Mouse (Mus musculus) limb, embryonic 11.5 days (tissue): Measurements from ENCODE around the gene Arhgef3. TPM values are rescaled to one million over a fixed set of nuclear protein-coding genes. Genes with fewer than 3 reads are reported as not detected.

Experiments
- ATAC-seq: fragments of 200-750 bp; cut with Nextera tagmentation; 2 replicates; pipeline ENCODE4 v1.8.0; 2017; ENCODE audit warnings: low read depth; ENCODE audit not compliant: insufficient number of reproducible peaks, low FRiP score, low TSS enrichment
- DNase-seq: peaks from one replicate; pipeline ENCODE4 v3.0.0-alpha.2; 2015; ENCODE audit warnings: low spot score
- H3K27ac ChIP-seq: fragments of 300-500 bp; sonication (generic); replicated peaks from 2 replicates; pipeline ENCODE4 v1.5.1; 2014; ENCODE audit warnings: low read depth, mild to moderate bottlenecking, low read length
- H3K27me3 ChIP-seq: fragments of 300-500 bp; sonication (generic); 2 replicates; pipeline ENCODE4 v1.6.1; 2014; ENCODE audit warnings: mild to moderate bottlenecking, low read length, mixed read lengths; ENCODE audit not compliant: control insufficient read depth, insufficient read depth
- H3K36me3 ChIP-seq: fragments of 300-500 bp; sonication (generic); 2 replicates; pipeline ENCODE4 v1.6.1; 2014; ENCODE audit warnings: mild to moderate bottlenecking, low read length, moderate library complexity, mixed read lengths; ENCODE audit not compliant: control insufficient read depth, insufficient read depth
- H3K4me1 ChIP-seq: fragments of 300-500 bp; sonication (generic); 2 replicates; pipeline ENCODE4 v1.6.1; 2014; ENCODE audit warnings: low read length, mixed read lengths; ENCODE audit not compliant: control insufficient read depth, insufficient read depth
- H3K4me2 ChIP-seq: fragments of 300-500 bp; sonication (generic); 2 replicates; pipeline ENCODE4 v1.6.1; 2014; ENCODE audit warnings: low read depth, mild to moderate bottlenecking, moderate library complexity; ENCODE audit not compliant: severe bottlenecking
- H3K4me3 ChIP-seq: fragments of 300-500 bp; sonication (generic); 2 replicates; pipeline ENCODE4 v1.5.1; 2014; ENCODE audit warnings: low read depth, low read length
- H3K9ac ChIP-seq: fragments of 300-500 bp; sonication (generic); 2 replicates; pipeline ENCODE4 v1.6.1; 2014; ENCODE audit warnings: mild to moderate bottlenecking, low read length
- H3K9me3 ChIP-seq: fragments of 300-500 bp; sonication (generic); 2 replicates; pipeline ENCODE4 v1.6.1; 2016; ENCODE audit warnings: low read length; ENCODE audit not compliant: control insufficient read depth
- WGBS: fragments of 180-500 bp; shearing (Covaris S2); extraction: QIAGEN DNeasy Blood & Tissue Kit; methylation state at CpG from one replicate; pipeline ENCODE4 v1.1.7; 2014; 5-methylcytosine and 5-hydroxymethylcytosine counted together
- polyA plus RNA-seq: library from polyadenylated mRNA; unstranded; fragments of >200 nt; fragmentation: Nextera tagmentation; extraction: Ambion mirVana; gene quantifications from 2 replicates; pipeline ENCODE4 v1.2.1, GENCODE M21; 2014

Arhgef3 gene
- polyA plus RNA-seq, 1 experiment from 2014 or later, result 17.8 TPM

DNA sequence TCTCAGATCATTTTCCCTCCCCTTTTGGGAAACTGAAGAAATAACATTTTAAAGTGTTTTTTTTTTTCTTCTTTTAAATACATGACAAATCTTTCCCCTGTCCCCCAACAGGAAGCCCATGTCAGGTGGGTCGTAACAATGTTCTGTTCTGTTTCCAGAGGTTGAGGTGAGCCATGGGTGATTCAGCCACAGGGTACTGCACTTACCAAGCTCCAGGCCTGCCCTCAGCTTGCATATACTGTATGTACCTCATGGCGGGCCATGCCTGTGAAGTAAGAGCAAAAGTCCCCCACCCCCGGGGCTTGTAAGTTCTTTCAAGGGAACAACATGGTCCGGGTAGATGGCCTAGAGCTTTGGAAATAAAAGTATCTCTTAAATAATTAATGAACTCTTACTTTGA, 188.6 kb downstream of the Arhgef3 start:
- H3K27me3 ChIP-seq, result no peaks in the 10 kb centered on the region
- H3K9me3 ChIP-seq, result no peaks in the 10 kb centered on the region
- ATAC-seq (no peak), DNase-seq (no peak)
- H3K36me3 ChIP-seq, result no peaks in the 10 kb centered on the region
- no peak overlapping the region for H3K4me2 ChIP-seq
- 78% methylated on average over 4 of the region's 4 CpGs for whole genome bisulfite sequencing
- no peak overlapping the region for H3K9ac ChIP-seq
- no peak overlapping the region for H3K4me3 ChIP-seq
- H3K27ac ChIP-seq, result no peak overlapping the region
- no peaks in the 10 kb centered on the region for H3K4me1 ChIP-seq

DNA sequence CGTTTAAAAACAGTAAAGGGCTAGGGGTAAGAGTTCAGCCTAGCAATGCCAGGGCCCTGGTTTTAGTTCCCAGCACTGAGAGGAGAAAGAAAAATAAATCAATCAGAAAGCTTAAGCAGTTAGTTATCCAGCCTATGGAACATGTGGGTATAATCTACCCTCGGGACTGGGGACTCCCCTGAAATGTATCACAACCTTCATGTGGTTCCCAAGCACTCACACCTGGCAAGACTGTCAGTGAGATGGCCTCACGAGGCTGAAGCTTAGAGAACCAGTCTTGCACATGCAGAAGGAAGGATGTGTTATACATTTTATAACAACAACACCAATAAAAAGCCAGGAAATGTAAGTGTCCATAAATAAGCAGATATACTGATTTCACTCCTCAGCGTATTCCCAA, 189.7 kb downstream of the Arhgef3 start:
- H3K36me3 ChIP-seq, result no peaks in the 10 kb centered on the region
- no peaks in the 10 kb centered on the region for H3K4me1 ChIP-seq
- no peak overlapping the region for H3K27ac ChIP-seq
- no peaks in the 10 kb centered on the region for H3K27me3 ChIP-seq
- H3K9ac ChIP-seq, result no peak overlapping the region
- no peak for DNase-seq
- H3K9me3 ChIP-seq, result no peaks in the 10 kb centered on the region
- 72% methylated on average over 4 of the region's 4 CpGs for WGBS
- no peak overlapping the region for H3K4me2 ChIP-seq
- no peak for ATAC-seq
- H3K4me3 ChIP-seq, result no peak overlapping the region

DNA sequence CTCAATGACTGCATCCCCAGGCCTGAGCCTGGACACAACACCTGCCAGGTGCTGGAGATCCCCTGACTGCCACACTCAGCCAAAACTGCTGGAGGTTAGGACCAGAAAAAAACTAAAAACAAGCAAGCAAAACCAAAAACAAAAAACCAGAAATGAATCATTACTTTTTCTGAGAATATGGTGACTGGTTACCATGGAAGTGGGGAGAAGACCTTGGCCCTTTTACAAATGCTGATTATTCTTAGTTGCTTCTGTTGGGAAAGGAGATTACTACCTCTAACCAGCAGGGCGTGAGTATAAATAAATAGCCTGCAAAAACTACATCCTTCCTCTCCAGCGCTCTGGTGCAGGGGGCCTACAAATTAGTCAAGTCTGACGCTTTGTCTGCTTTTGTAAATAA, 194.1 kb downstream of the Arhgef3 start:
- Histone ChIP-seq H3K36me3 (no peaks in the 10 kb centered on the region), H3K4me1 (no peaks in the 10 kb centered on the region), H3K9me3 (no peaks in the 10 kb centered on the region), H3K9ac (no peak overlapping the region), H3K27me3 (no peaks in the 10 kb centered on the region), H3K4me3 (no peak overlapping the region), H3K4me2 (no peak overlapping the region), H3K27ac (no peak overlapping the region)
- DNase-seq (no peak), ATAC-seq (no peak)
- WGBS, result 81% methylated on average over 3 of the region's 3 CpGs

DNA sequence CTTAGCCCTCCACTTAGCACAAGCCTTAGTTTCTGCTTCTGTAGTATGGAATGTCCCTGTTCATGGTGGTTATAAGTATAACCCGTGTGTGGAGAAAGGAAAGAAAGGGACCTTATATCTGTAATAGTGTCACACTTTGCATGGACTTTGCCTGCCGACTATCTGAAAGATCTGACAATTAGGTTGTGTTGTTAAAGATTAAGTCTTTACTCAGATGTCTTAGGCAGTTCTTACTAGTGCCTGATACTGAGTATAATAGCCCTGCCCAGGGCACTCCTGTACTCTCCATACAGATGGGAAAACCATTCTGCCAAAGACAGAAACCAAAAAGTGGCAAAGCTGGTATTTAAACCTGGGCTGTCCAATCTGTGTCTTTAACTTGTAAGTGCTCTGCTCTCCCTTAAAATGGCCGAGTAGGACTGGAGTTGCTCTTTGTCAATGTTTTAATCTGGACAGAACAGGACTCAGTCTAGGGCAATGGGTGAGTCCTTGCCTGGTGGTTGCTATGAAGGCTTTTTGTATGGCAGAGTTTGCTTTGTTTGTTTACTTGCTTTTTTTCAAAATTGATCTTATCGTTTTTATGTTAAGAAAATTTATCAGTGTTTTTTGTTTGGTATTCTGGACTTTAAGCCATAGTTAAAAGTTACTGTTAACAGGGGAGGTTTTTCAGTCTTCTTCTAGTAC, 196.0 kb downstream of the Arhgef3 start:
- Histone ChIP-seq H3K9me3 (no peaks in the 10 kb centered on the region), H3K4me3 (no peak overlapping the region), H3K27me3 (no peaks in the 10 kb centered on the region), H3K4me2 (no peak overlapping the region), H3K36me3 (no peaks in the 10 kb centered on the region), H3K27ac (no peak overlapping the region), H3K9ac (no peak overlapping the region), H3K4me1 (no peaks in the 10 kb centered on the region)
- 74% methylated on average over 4 of the region's 4 CpGs for WGBS
- ATAC-seq, result no peak
- no peak for DNase-seq

DNA sequence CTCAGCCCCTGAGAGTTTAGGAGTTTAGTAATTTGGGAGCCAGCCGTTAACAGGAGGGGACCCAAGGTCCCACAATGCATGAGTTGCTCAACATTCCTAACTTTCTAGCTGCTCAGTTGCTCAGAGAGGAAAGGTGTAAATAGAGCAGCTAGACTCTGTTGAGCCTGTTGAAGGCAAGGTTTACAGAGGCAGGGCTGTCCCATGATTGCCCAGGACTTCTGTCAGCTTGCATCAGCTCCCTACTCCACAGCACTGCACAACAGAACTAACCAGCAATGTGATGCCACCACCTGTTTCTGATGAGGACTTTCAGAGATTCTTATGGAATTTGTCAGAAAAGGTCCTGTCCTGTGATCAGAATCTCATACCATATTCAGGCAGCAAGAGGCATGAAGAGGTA, 197.7 kb downstream of the Arhgef3 start:
- Histone ChIP-seq H3K27ac (no peak overlapping the region), H3K4me3 (no peak overlapping the region), H3K4me1 (no peaks in the 10 kb centered on the region), H3K27me3 (no peaks in the 10 kb centered on the region), H3K4me2 (no peak overlapping the region), H3K9ac (no peak overlapping the region), H3K36me3 (no peaks in the 10 kb centered on the region), H3K9me3 (no peaks in the 10 kb centered on the region)
- DNase-seq, result no peak
- ATAC-seq, result no peak
- WGBS, result 85% methylated on average over 1 of the region's 1 CpGs

DNA sequence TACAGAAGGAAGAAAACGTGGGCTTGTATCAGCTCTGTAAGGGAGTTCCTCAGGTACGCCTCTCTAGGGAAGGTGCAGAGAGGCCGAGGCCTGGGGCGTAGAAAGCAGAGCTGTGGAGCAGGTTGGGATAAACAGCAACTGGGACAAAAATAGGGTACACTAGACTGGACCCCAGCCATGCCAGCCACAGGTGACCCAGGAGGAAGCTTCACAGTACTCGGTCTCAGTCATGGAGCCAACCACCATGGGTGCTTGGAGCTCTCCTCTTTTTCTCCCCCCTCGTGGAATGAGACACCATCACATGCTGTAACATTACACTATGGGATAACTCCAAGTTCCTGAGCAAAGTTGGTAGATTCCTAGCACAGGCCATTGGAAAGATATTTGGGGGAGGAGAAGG, 201.0 kb downstream of the Arhgef3 start:
- ATAC-seq, result no peak
- H3K9me3 ChIP-seq, result no peaks in the 10 kb centered on the region
- H3K27me3 ChIP-seq, result no peaks in the 10 kb centered on the region
- no peak overlapping the region for H3K9ac ChIP-seq
- DNase-seq, result no peak
- H3K4me3 ChIP-seq, result no peak overlapping the region
- no peak overlapping the region for H3K27ac ChIP-seq
- no peak overlapping the region for H3K4me2 ChIP-seq
- WGBS, result 79% methylated on average over 6 of the region's 6 CpGs
- no peaks in the 10 kb centered on the region for H3K36me3 ChIP-seq
- H3K4me1 ChIP-seq, result no peaks in the 10 kb centered on the region

DNA sequence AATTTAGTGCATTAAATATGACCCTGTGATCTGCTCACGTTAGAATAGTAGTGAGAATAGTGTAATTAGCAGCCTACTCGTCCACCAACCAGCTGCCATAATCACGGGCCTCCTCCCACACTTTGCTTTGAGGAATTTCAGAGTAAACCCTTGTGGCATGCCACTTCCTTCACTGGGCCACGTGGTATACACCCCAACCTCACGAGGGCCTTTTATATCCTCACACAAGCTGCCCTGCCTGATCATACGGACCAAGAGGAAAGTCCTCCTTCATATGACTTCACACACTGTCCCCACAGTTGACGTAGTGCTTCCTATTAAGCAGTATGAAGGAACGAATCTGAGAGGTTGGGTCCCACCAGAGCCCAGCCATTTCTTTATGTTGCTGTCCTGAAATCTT, 202.4 kb downstream of the Arhgef3 start:
- Histone ChIP-seq H3K9ac (no peak overlapping the region), H3K4me2 (no peak overlapping the region), H3K9me3 (no peaks in the 10 kb centered on the region), H3K4me1 (no peaks in the 10 kb centered on the region), H3K36me3 (no peaks in the 10 kb centered on the region), H3K4me3 (no peak overlapping the region), H3K27ac (no peak overlapping the region), H3K27me3 (no peaks in the 10 kb centered on the region)
- ATAC-seq (no peak), DNase-seq (no peak)
- WGBS, result 67% methylated on average over 8 of the region's 8 CpGs

DNA sequence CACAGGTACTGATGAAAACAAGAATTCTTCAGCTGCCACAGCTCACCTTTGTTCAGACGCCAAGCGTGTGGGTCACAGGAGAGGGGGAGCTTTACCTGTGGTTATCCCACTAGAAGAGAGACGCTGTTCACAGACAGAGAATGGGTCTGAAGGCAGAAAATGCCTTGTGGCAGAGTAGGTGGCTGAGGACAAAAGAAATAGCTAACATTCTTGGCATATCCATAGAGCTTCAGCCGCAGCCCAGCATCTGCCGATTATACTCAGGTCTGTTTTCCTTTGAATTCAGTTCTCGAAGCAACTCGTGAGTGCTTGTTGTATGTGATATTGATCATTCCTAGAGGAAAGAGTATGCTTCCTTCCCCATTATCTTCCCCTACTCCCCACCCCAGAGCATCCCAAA, 204.7 kb downstream of the Arhgef3 start:
- DNase-seq (no peak), ATAC-seq (no peak)
- Histone ChIP-seq H3K4me1 (no peaks in the 10 kb centered on the region), H3K36me3 (no peaks in the 10 kb centered on the region), H3K9me3 (no peaks in the 10 kb centered on the region), H3K9ac (no peak overlapping the region), H3K27ac (no peak overlapping the region), H3K4me3 (no peak overlapping the region), H3K27me3 (no peaks in the 10 kb centered on the region), H3K4me2 (no peak overlapping the region)
- WGBS, result 77% methylated on average over 7 of the region's 7 CpGs

DNA sequence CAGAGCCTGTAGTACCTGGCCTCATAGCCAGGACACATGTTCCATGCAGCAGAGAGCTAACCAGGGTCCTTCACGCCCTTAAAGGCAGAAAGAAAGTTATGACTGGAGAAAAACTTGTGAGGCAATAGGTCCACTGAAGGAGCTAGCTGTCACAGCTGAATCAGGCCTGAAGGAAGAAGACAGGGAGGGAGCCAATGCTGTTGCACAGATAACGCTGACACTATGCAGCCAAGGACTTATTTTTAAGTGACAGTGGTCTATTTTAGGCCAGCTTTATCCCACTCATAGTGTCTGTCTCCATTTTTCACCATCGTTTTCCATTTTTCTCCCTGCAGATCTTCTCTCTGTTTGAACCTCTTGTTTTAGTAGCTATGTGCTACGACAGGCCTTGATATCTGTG, 207.3 kb downstream of the Arhgef3 start:
- DNase-seq (no peak), ATAC-seq (no peak)
- Histone ChIP-seq H3K9me3 (no peaks in the 10 kb centered on the region), H3K27ac (no peak overlapping the region), H3K9ac (no peak overlapping the region), H3K4me3 (no peak overlapping the region), H3K4me1 (no peaks in the 10 kb centered on the region), H3K27me3 (no peaks in the 10 kb centered on the region), H3K4me2 (no peak overlapping the region), H3K36me3 (no peaks in the 10 kb centered on the region)
- WGBS, result 86% methylated on average over 4 of the region's 4 CpGs
